Mouse (Mus musculus): ENCODE measurements around the gene Grik2.
"Not testable (repeated sequence)": the region's sequence is repeated elsewhere in the genome, so short reads cannot be mapped to it uniquely, and the experiment has no call there.

The Grik2 gene

DNA sequence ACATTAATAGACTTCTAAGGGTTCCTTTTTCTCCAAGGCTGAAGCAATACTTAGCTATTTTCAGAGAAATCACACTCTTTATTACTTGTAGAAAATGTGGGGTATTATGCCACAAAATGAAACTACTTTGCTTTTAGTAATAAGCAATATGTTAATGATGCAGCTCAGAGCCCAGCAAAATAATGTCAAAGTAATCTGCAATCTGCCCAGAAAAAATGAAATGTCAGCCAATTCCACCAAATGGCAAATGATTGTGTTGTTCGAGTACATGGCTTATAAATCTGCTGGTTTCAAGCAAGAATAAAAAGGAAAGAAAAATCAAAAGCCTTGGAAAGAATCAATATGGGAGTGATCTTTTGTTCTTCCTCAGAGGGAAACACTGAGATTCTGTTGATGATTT lies 136.2 kb downstream of the Grik2 start:
- DNase-seq (ENCODE audit: low spot score in 2 of 2) = no peak

DNA sequence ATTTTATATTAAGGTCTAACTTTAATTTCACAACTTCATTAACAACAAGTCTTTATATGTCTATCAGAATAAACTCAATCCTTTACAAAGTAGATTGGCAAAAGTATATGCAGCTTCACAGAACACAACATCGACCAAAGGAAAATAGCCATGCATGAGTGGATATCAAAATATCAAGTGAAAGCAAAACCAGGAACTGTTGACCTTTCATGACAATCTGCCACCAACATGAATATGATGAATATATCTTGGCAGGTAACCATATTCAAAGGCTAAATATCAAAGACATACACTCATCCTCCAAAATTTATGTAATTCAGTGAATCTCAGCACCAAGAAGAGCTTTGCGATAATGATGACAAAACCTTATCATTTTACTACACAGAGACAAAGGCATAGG lies 141.4 kb downstream of the Grik2 start:
- DNase-seq (ENCODE audit: low spot score in 2 of 2) = no peak

DNA sequence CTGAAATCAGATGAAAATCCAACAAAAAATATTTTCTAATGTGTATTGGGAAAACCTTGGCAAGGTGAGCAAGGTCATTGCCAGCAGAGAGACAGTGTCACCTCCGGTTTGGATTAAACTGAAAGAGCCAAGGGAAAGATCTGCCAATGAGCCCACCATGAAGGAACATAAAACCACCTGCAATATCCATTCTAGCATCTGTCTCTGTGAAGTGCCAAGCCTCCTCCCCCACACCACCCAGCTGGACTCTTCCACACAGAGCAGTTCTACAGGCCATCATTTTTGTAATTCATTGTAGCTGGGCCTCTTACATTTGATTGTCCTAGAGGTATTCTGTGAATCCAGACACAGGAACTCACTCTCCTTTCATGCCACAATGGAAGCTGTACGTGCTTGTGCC lies 148.7 kb downstream of the Grik2 start:
- no peak for DNase-seq (ENCODE audit: low spot score in 2 of 2)

DNA sequence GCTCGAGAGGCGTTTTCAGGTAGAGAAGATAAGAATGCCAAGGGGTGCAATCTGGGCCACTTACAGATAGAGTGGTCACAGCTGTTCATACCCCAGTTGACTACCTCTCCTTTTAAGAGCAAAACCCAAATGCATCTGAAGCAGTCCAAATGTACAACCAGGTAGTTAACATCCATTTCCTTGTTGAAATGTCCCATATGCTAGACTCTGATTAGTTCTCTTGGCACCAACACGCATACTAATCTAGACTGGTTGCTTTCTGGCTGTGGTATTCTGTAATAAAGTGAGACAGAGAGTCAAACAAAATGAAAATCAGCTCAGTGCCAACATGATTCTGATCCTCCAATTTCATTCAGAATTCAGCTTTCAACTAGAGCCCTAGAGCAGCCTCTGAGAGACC lies 164.6 kb downstream of the Grik2 start:
- no peak for DNase-seq (ENCODE audit: low spot score in 2 of 2)

DNA sequence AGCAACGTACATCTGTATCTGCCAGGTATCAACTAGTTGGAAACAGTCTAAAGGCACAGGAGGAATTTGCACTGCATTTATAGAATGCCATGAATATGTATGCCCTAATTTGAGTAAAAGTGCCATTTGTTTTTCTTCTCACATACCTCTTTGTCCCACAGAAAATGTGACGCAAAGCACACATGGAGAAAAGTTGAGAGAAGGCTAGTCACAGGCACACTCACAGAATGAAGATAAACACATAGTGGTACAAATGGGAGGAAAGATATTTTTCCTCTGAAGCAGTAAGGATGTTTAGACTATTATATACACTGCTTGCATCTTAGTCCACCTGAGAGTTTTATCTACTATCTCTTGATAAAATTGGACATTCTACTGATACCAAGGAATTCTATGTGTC lies 190.9 kb downstream of the Grik2 start:
- no peak for DNase-seq (ENCODE audit: low spot score in 2 of 2)

DNA sequence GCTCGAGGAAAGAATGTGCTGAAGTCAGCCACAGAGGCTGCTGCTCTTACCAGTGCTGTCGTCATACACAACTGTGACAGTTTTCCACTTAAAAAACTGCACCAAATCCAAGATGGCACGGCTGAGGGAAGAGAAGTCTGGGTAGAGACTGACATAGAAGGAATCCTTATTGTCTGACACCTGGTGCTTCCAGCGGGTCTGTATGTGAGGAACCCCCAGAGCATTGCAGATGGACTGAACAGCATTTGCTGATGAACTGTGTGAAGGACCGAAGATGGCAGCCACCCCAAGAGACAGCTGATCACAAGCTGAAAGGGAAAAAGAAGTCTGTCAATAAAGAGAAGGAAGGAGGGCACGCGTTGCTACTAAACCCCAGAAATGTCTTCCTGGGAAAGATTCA lies 215.1 kb downstream of the Grik2 start:
- no peak for DNase-seq (ENCODE audit: low spot score in 2 of 2)

DNA sequence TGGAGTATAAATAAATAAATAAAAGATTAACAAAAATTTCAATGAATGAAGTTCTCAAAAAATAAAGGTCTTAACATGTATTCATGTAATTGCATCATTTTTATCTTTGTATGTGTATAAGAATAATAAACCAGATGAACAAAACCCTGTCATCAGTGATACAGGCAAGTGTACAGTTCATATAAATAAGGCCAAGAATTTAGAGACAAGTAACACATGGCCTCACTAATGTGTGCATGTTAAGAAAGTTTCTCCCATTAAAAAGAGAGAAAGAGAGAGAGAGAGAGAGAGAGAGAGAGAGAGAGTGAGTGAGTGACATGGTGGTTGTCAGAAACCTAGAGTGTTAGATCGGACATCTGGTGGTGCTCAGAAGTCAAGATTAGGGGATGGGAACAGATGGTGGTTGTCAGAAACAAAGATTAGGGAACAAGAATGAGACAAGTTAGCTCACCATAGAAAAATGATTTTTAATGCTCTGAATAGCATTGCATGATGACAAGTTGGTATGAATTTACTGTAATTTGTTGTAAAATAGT lies 228.6 kb downstream of the Grik2 start:
- DNase-seq (ENCODE audit: low spot score in 2 of 2) = no peak

DNA sequence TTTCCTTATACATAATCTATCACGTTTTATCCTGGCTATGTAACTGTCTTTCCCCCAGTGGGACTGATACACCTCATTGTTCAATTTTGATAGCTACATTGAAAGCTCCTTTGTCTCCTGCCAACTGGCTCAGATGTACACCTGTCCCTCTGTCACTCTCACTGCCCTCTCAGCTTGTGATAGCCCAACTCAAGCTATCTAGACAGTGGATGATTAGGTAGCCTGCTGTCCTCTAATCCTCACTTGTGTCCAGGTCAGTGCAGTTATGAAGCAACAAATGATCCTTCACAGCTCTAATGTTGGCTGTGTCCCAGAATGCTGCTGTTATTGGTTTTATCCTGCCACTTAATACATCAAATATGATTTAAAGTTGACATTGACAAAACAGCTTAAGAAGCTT lies 246.3 kb downstream of the Grik2 start:
- DNase-seq (ENCODE audit: low spot score in 2 of 2) = no peak

DNA sequence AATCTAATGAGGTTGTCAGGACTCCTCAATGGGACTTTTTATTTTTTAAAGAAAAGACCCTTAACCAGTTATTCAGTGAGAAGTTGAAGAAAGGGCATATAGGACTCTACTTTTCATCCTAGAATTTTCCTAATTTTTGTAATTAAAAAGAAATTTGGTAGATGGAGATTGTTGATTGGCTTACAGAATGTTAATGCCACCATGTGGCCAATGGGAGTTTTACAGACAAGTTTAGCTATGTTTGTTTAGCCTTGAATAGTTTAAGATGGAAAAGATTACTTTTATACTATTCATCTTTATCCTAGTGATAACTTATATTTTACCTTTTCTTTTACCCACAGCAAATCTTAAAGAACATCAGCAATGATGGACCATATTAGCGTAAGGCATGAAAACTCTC lies 268.8 kb downstream of the Grik2 start:
- no peak for DNase-seq (ENCODE audit: low spot score in 2 of 2)

DNA sequence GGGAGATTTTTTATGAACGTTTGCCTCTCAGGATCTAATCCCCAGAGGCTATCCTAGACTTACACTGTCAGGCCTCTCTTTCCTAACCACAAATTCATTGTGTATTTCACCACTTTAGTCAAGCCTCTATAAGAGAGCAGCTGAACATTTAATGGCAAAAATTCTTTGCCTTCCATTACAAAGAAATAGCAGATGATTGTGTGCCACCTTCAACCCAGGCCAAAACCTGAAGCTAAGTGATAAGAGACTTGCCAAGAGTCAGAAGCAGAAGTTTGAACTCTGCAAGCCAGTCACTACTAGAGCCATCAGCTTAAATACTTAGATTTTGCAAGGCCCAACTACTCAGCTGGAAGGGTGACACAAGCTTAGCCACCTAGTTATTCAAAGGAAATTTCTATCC lies 287.9 kb downstream of the Grik2 start:
- DNase-seq (ENCODE audit: low spot score in 2 of 2) = no peak

DNA sequence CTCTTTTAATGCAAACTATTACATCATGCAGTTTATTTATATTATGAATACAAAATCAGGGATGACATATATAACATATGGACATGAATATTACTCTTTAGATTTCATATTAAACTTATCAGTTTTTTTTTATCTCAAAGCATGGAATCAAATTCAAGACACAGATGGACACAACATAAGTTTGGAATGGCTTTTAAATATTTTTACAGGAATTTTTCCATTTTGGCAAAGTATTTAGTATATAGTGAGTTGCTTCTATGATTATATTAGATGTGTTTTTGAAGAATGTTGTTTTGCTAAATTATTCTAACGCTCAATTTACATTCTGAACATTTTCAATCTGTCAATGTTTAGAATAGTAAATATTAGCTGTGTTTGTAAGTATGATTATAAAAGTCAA lies 291.3 kb downstream of the Grik2 start:
- DNase-seq (ENCODE audit: low spot score in 2 of 2) = no peak

DNA sequence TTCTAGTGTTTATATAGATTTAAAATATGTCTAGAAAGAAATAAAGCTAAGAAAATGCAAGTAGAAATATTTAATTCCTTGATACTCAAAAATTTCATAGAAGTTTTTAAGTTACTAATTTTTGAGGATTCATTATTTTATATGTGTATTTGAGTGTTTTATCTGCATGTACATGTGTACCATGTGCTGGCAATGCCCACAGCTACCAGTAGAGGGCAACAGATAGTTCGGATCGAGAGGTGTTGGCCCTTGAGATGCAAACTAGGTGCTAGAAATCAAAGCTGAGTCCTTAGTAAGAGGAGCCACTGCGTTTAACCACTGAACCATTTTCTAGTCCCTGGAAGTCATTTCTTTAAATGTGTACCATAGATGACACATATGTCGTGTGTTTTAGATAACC lies 307.1 kb downstream of the Grik2 start:
- no peak for DNase-seq (ENCODE audit: low spot score in 2 of 2)

DNA sequence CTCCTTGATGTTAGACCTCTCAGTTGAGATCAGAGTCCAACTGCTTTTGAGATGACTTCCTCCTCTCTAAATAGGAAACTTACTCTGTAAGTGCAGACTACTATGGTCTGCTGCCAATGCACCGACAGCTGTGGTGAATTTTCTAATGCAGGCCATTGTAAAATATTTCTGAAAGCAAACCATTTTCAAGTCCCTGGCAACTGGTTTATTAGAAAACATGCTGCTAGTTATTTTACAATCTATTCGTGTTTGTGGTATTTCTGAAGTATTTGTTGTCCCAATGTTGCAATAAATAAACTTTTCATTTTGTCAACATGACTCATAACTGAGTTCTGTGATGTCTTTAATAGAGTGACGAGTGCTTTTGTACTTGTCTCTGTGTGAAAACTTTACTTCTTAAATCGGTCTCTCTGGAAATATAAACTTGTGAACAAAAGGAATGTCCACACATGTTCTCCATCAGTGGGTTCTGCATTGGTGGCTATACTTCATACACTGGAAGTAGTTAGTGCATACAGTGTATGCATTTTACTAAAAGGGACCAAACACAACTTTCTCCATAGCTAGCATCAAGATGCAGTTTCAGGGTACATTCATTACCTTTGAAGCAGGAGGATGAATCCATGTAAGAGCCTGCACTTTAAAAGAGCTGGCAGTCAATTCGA lies 308.3 kb downstream of the Grik2 start:
- no peak for DNase-seq (ENCODE audit: low spot score in 2 of 2)

DNA sequence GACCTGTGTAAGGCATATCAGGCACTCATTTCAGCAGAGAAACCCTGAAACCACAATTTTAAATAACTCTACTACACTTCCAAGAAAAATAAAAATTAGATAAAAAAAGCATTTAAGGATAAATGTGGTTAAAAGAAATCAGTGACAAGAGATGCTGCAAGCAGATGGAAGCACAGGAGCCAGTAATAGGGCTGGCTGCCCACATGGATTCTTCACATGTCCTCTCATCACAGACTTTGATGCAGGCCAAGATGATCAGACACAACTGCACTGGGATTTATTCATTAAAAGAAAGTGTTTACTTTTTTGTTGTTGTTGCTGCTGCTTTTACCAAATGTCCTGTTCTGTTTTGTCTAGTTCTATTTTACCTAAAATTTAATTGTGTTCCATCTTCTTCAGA lies 315.0 kb downstream of the Grik2 start:
- no peak for DNase-seq (ENCODE audit: low spot score in 2 of 2)

DNA sequence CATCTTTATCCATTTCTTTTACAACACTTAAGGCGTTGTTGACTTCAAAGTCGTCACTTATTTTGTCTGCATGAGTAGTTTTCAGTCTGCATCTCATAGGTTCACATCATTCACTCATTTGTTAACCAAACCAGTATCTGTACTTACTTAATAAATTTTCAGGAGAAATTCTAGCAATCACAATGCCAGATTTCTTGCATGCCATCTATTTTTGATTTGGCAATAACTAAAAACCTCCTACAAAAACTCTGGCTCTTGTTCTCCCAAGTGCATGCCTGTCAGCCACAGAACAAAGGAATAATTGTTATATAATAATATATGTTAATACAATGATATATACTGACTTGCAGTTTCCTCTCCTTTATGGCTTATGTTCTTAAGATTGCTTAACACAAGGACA lies 331.8 kb downstream of the Grik2 start:
- no peak for DNase-seq (ENCODE audit: low spot score in 2 of 2)

DNA sequence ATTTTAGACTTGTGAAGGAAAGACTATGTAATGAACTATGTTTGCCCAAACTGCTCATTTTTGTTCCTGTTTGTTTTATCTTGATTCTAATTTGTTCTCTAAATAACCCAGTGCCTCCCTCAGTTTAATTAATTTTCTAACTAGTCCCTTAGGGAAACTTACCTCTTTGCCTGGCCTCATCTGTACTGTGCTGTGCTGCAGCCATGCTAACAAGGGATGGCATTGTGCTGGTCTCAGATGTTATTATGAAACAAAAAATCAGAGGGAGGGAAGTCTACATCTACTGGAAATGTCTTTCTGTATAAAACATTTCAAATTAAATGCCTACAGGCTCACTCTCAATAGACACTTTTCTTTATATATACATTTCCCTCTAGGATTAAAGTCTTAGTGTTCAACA lies 335.0 kb downstream of the Grik2 start:
- no peak for DNase-seq (ENCODE audit: low spot score in 2 of 2)

DNA sequence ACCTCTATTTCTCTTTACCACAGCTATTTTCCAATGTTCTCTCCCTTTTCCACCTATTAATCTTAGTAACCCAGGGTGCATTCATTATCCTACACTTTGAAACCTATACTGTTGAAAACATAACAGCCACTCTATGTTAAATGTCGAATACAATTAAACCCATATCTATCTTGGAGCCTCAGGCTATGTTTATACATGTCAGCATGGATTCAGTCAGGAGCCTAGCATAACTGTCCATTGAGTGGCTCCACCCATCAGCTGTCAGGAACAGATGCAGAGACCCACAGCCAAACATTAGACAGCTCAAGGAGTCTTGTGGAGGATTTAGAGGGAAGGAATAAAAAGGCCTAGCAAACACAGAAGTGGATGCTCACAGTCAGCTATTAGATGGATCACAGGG lies 347.2 kb downstream of the Grik2 start:
- DNase-seq (ENCODE audit: low spot score in 2 of 2) = no peak

DNA sequence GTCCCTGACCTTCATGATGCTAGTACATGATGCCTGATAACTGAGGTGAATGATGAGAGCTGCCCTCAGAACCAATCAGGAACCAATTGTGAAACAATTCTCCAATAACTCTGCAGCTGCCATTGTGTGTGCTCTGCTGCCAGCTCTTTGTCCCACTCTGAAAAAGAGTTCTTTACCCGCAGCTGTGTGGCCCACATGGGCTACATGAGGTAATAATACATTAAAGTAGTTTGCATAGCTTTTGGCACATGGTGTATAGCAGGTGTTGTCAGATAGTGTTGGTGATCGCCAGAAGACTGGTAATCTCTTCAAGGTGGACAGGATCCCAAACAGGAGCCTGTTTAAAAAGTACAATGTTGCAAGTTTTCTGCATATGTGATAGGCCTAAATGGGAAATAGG lies 351.5 kb downstream of the Grik2 start:
- no peak for DNase-seq (ENCODE audit: low spot score in 2 of 2)

DNA sequence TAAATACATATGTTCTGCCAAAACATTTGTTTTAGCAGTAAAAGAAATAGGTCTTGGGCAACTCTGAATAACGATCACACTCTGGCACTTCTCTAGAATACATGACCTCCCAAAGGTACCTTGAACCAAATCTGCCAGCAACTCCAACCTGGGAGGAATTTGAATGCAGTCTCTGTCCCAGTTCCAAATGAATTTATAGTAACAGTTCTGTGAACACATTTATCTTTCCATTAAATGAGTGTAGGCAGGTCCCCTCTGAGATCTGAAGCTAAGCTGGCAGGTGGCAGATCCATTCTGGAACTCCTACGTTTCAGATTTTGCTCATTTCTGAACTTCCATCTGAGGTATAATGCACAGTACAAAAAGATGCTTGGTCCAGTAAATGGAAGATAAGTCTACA lies 352.3 kb downstream of the Grik2 start:
- DNase-seq (ENCODE audit: low spot score in 2 of 2) = no peak

DNA sequence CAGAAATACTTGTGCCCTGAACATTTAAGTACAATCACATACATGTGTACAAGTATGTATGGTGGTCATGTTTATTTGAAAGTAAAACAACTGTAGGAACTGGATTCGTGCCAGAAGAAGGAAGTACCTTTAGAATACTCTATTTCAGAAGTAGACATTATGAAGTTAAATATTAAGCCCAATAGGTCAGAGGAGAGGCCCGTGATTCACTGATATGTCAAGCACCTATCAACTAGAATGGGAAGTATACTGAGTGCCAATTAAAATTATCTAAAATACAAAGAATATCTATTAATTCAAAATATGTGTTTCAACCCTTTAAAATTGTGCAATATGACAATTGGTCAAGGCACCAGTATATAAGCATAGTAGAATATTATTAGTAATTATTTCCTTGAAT lies 355.7 kb downstream of the Grik2 start:
- DNase-seq (ENCODE audit: low spot score in 2 of 2) = no peak

DNA sequence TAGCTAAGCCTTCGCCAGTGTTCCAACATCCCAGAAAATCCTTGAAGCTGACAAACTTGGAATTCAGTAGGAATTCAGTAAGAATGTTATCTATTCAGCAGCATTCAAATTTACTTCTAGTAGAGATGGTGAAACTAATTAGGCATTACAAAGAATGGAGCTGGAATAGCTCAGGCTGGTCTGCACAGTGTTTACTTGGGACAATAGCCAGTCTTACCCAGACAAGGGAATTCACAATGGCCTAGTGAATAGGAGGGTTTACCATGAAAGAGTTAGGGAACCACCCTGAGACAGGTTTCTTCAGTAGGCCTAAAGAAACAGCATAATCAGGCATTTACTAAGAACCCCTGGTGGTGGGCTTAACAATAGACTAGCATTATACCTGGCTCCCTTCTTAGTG lies 371.4 kb downstream of the Grik2 start:
- DNase-seq (ENCODE audit: low spot score in 2 of 2) = not testable (repeated sequence)

DNA sequence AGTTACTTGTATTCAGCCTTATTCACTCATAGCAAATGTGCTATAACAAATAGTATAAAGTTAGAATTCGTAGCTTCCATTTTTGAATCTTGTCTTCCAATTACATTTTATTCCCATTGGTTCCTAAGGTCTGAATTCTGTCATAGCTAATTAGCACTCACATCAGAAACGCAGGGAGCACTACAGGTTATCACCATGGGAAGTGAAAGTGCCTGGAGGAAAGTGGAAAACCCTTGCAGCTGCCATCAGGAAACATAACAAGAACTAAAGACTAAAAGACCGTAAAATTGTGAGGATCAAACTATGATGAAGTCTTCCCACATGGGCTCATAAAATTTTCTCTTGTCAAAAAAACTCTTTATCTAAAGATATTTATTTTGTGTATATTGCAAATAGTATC lies 405.6 kb downstream of the Grik2 start:
- DNase-seq (ENCODE audit: low spot score in 2 of 2) = no peak

DNA sequence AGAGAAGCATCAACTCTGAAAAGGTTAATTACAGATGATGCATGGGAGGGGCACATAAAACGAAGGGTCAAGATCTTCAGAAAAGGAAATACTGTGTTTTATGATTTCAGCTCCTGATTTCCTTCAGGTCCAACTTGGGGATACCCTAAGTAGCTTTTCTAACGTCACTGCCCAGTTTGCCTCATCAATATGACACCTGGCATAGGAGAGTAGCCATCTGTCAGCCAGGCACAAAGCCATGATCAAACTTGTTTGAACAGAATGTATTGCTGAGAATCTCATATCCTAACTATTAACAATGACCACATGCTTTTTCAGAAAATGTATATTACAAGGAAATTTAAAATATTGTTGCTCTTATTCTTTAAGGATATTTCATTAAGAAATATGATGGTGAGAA lies 406.7 kb downstream of the Grik2 start:
- no peak for DNase-seq (ENCODE audit: low spot score in 2 of 2)

DNA sequence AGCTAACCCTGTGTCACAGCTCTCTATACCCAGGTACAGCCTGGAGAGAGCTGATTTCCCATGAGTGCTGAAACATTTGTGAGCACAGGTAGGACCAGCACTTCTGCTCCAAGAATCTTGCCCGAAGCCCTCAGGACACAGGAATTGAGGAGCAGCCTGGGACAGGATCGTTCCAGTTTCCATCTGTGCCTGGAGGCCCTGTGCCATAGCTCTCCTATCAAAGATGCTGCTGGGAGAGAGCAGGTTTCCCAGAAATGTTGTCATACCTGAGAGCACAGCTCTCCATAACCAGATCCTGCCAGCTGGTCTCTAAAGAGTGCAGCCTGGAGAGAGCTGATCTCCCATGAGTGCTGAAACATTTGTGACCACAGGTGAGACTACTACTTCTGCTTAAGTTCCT lies 420.0 kb downstream of the Grik2 start:
- no peak for DNase-seq (ENCODE audit: low spot score in 2 of 2)
